In genomic region chr3:115713417-115714048, GRCm38 (mm10) we compare ENCODE assay signal across 8 mouse cellular contexts. TPM values are rescaled to one million over a fixed set of nuclear protein-coding genes. Genes with fewer than 3 reads are reported as not detected.
DNase-seq lines count a peak whose midpoint lies in the region; ATAC-seq and TF ChIP-seq lines count a peak whose summit lies in the region.

No protein-coding gene starts in this region.

- peak overlapping the region; percentile 77 for H3K4me2 ChIP-seq in embryonic facial prominence, embryonic 11.5 days (ENCODE audit: low read depth, low read length)
- peak overlapping the region; percentile 78 for H3K4me2 ChIP-seq in hindbrain, embryonic 12.5 days (replicated peaks)
- H3K4me2 ChIP-seq in lung, postnatal 0 days (replicated peaks; ENCODE audit: low read depth, low read length), result peak overlapping the region; percentile 74
- H3K4me2 ChIP-seq in stomach, postnatal 0 days (replicated peaks; ENCODE audit: low read depth), result peak overlapping the region; percentile 73

- WGBS in embryonic facial prominence, embryonic 11.5 days, result 20% methylated on average over 22 of the region's 22 CpGs
- 17% methylated on average over 22 of the region's 22 CpGs for WGBS in hindbrain, embryonic 12.5 days
- WGBS in lung, postnatal 0 days, result 20% methylated on average over 22 of the region's 22 CpGs
- WGBS in stomach, postnatal 0 days, result 21% methylated on average over 22 of the region's 22 CpGs

- no peak overlapping the region for H3K27ac ChIP-seq in embryonic facial prominence, embryonic 11.5 days (replicated peaks; ENCODE audit: low read depth, low read length)
- no peak overlapping the region for H3K27ac ChIP-seq in hindbrain, embryonic 12.5 days
- peak overlapping the region; percentile 81 for H3K27ac ChIP-seq in lung, postnatal 0 days (ENCODE audit: low read length)
- H3K27ac ChIP-seq in stomach, postnatal 0 days (replicated peaks), result peak overlapping the region; percentile 49

- no peaks in the 10 kb centered on the region; the same call in 1 of the 2 replicates for H3K4me1 ChIP-seq in embryonic facial prominence, embryonic 11.5 days (ENCODE audit: control insufficient read depth, insufficient read depth, low read length)
- peaks cover 12% of the 10 kb centered on the region for H3K4me1 ChIP-seq in hindbrain, embryonic 12.5 days
- H3K4me1 ChIP-seq in lung, postnatal 0 days (ENCODE audit: insufficient read depth, low read depth, low read length), result no peaks in the 10 kb centered on the region
- H3K4me1 ChIP-seq in stomach, postnatal 0 days (replicated peaks; ENCODE audit: control insufficient read depth, insufficient read depth), result no peaks in the 10 kb centered on the region

- no peak for ATAC-seq in embryonic facial prominence, embryonic 11.5 days (replicated peaks; ENCODE audit: insufficient number of reproducible peaks, low FRiP score, low TSS enrichment, low read depth)
- no peak for ATAC-seq in hindbrain, embryonic 12.5 days (ENCODE audit: low FRiP score)
- no peak for ATAC-seq in lung, postnatal 0 days
- ATAC-seq in stomach, postnatal 0 days (ENCODE audit: low FRiP score, low TSS enrichment), result no peak

- DNase-seq in cerebellum, postnatal 10 days, result peak; percentile 4 to 5
- no peak for DNase-seq in cerebellum, adult 9-10 months
- DNase-seq in embryonic facial prominence, embryonic 11.5 days (ENCODE audit: low spot score), result no peak
- no peak for DNase-seq in lung, postnatal 0 days (ENCODE audit: low spot score)
- DNase-seq in stomach, postnatal 0 days (ENCODE audit: low spot score), result no peak
- DNase-seq in gastrocnemius, postnatal 14 days, result no peak
- no peak for DNase-seq in right cerebral cortex, postnatal 36 days (ENCODE audit: low spot score in 2 of 2)

- no peaks in the 10 kb centered on the region for H3K36me3 ChIP-seq in embryonic facial prominence, embryonic 11.5 days (replicated peaks; ENCODE audit: control insufficient read depth, insufficient read depth, low read depth, low read length)
- no peaks in the 10 kb centered on the region for H3K36me3 ChIP-seq in hindbrain, embryonic 12.5 days
- H3K36me3 ChIP-seq in lung, postnatal 0 days (ENCODE audit: insufficient read depth, low read length), result peaks cover 6% of the 10 kb centered on the region; the same call in 1 of the 2 replicates
- H3K36me3 ChIP-seq in stomach, postnatal 0 days (ENCODE audit: control insufficient read depth, insufficient read depth, low read length), result no peaks in the 10 kb centered on the region

- no peak for TF ChIP-seq CTCF in lung, postnatal 0 days (IDR thresholded peaks at IDR 0.05)
- no peak for TF ChIP-seq CTCF in stomach, postnatal 0 days (IDR thresholded peaks at IDR 0.05; ENCODE audit: low read depth)

- no peak for TF ChIP-seq EP300 in lung, postnatal 0 days (IDR thresholded peaks at IDR 0.05)
- no peak for TF ChIP-seq EP300 in stomach, postnatal 0 days (optimal IDR thresholded peaks at IDR 0.05)

- H3K27me3 ChIP-seq in embryonic facial prominence, embryonic 11.5 days (ENCODE audit: control insufficient read depth, insufficient read depth, low read length), result no peaks in the 10 kb centered on the region
- H3K27me3 ChIP-seq in hindbrain, embryonic 12.5 days, result peaks cover 8% of the 10 kb centered on the region
- H3K27me3 ChIP-seq in lung, postnatal 0 days (replicated peaks; ENCODE audit: insufficient read depth, low read length), result no peaks in the 10 kb centered on the region
- H3K27me3 ChIP-seq in stomach, postnatal 0 days (ENCODE audit: control insufficient read depth, insufficient read depth, low read length), result no peaks in the 10 kb centered on the region

- H3K9ac ChIP-seq in embryonic facial prominence, embryonic 11.5 days (replicated peaks; ENCODE audit: low read length), result peak overlapping the region; percentile 43
- peak overlapping the region; percentile 29; the same call in 1 of the 2 replicates for H3K9ac ChIP-seq in hindbrain, embryonic 12.5 days
- H3K9ac ChIP-seq in lung, postnatal 0 days (replicated peaks; ENCODE audit: low read depth), result peak overlapping the region; percentile 76
- peak overlapping the region; percentile 67 for H3K9ac ChIP-seq in stomach, postnatal 0 days (ENCODE audit: low read length)

- H3K9me3 ChIP-seq in embryonic facial prominence, embryonic 11.5 days (replicated peaks; ENCODE audit: control insufficient read depth, low read length), result no peaks in the 10 kb centered on the region
- no peaks in the 10 kb centered on the region for H3K9me3 ChIP-seq in hindbrain, embryonic 12.5 days (replicated peaks)
- H3K9me3 ChIP-seq in lung, postnatal 0 days (ENCODE audit: low read length), result no peaks in the 10 kb centered on the region
- H3K9me3 ChIP-seq in stomach, postnatal 0 days (ENCODE audit: control insufficient read depth, low read length), result no peaks in the 10 kb centered on the region

- intact Hi-C loops in gastrocnemius, postnatal 14 days (cut with DNase I; ENCODE audit: low total_unique reads), result loop anchor here (10.0 kb wide), 2 partner anchors 171 to 261 kb away; partner anchors contain the start of gene Dph5

- peak overlapping the region; percentile 51 for H3K4me3 ChIP-seq in embryonic facial prominence, embryonic 11.5 days (ENCODE audit: low read depth, low read length)
- H3K4me3 ChIP-seq in hindbrain, embryonic 12.5 days, result peak overlapping the region; percentile 49
- peak overlapping the region; percentile 53 for H3K4me3 ChIP-seq in lung, postnatal 0 days (ENCODE audit: low read depth, low read length)
- peak overlapping the region; percentile 54 for H3K4me3 ChIP-seq in stomach, postnatal 0 days (ENCODE audit: low read depth, low read length)

RNA-seq across cellular contexts. Expression of gene S1pr1, which starts 1.3 kb away (rescaled TPM):
- polyA plus RNA-seq in embryonic facial prominence, embryonic 11.5 days (2014; fragmentation: Nextera tagmentation; extraction: Ambion mirVana), result 14.8 and 15.6 TPM in 2 replicates
- polyA plus RNA-seq in hindbrain, embryonic 12.5 days (2016; fragmentation: Nextera tagmentation; extraction: Ambion mirVana), result 17.1 and 22.5 TPM in 2 replicates
- polyA plus RNA-seq in lung, postnatal 0 days (2015; fragmentation: Nextera tagmentation; extraction: Ambion mirVana), result 93.0 and 100 TPM in 2 replicates
- polyA plus RNA-seq in stomach, postnatal 0 days (2015; fragmentation: Nextera tagmentation; extraction: Ambion mirVana), result 6.6 and 6.7 TPM in 2 replicates
- total RNA-seq in gastrocnemius, postnatal 14 days (2021), result 10 to 100 TPM; 19.7 to 43.0 TPM

Comparison
In these comparisons a context has a peak if more than half of its experiments do, and no peak if none do; other contexts are left out.
1. DNase-seq: peak in cerebellum, postnatal 10 days (2 of 2); none in cerebellum, adult 9-10 months (single experiment), embryonic facial prominence, embryonic 11.5 days (single experiment), lung, postnatal 0 days (single experiment), stomach, postnatal 0 days (single experiment), gastrocnemius, postnatal 14 days (single experiment) and right cerebral cortex, postnatal 36 days (0 of 2).
2. H3K27ac ChIP-seq: peak in lung, postnatal 0 days (single experiment) and stomach, postnatal 0 days (single experiment); none in embryonic facial prominence, embryonic 11.5 days (single experiment) and hindbrain, embryonic 12.5 days (single experiment).
3. Peak in every context shown above with its lines, with median percentiles within 50 percentile points of each other: H3K4me2 ChIP-seq, H3K4me3 ChIP-seq and H3K9ac ChIP-seq.